Comparison of ENCODE assay signal across 31 mouse cellular contexts in genomic region chr7:142911682-142912081, GRCm38 (mm10). TPM values are rescaled to one million over a fixed set of nuclear protein-coding genes. Genes with fewer than 3 reads are reported as not detected.
"Had no signal": no experiment of that assay in that cellular context is flagged by ENCODE, and none has a peak within 500 bp of the region (broad histone marks: within the 10 kb centered on the region; RNA-seq: fewer than 3 reads in every experiment).

No protein-coding gene starts in this region.

- H3K4me3 ChIP-seq: embryonic facial prominence, embryonic 10.5 days; embryonic facial prominence, embryonic 12.5 days; embryonic facial prominence, embryonic 13.5 days; embryonic facial prominence, embryonic 15.5 days; erythroblast, embryonic 14.5 days; forebrain, embryonic 10.5 days; forebrain, embryonic 12.5 days; forebrain, embryonic 13.5 days; forebrain, embryonic 15.5 days; gastrocnemius, adult 2 months; heart, adult 2 months had no signal

- H3K27ac ChIP-seq: embryonic facial prominence, embryonic 10.5 days; embryonic facial prominence, embryonic 12.5 days; embryonic facial prominence, embryonic 13.5 days; embryonic facial prominence, embryonic 15.5 days; forebrain, embryonic 10.5 days; forebrain, embryonic 12.5 days; forebrain, embryonic 13.5 days; forebrain, embryonic 15.5 days; gastrocnemius, adult 2 months; heart, adult 2 months had no signal

- H3K9ac ChIP-seq: embryonic facial prominence, embryonic 12.5 days; embryonic facial prominence, embryonic 13.5 days; embryonic facial prominence, embryonic 15.5 days; forebrain, embryonic 12.5 days; forebrain, embryonic 13.5 days; forebrain, embryonic 15.5 days; forebrain, postnatal 0 days had no signal

- H3K4me1 ChIP-seq: embryonic facial prominence, embryonic 13.5 days; embryonic facial prominence, embryonic 15.5 days had no signal

- H3K36me3 ChIP-seq: embryonic facial prominence, embryonic 10.5 days; embryonic facial prominence, embryonic 12.5 days; embryonic facial prominence, embryonic 13.5 days; embryonic facial prominence, embryonic 15.5 days; forebrain, embryonic 10.5 days; forebrain, embryonic 12.5 days; forebrain, embryonic 15.5 days had no signal

- H3K4me2 ChIP-seq: embryonic facial prominence, embryonic 12.5 days; embryonic facial prominence, embryonic 13.5 days; embryonic facial prominence, embryonic 15.5 days; forebrain, embryonic 12.5 days; forebrain, embryonic 13.5 days; forebrain, embryonic 15.5 days had no signal

- DNase-seq: cerebellum, adult 2 months; cerebellum, adult 8-10 months; cerebellum, adult 9-10 months; cerebellum, postnatal 10 days; cerebellum, postnatal 14 days; cerebellum, postnatal 25 days; cerebellum, postnatal 36 days; embryo, embryonic 11 days; forebrain, postnatal 0 days; gastrocnemius, adult 2 months; gastrocnemius, postnatal 10 days; gastrocnemius, postnatal 14 days; gastrocnemius, postnatal 25 days; gastrocnemius, postnatal 36 days; heart, adult 11 months; heart, adult 18-20 months; heart, adult 2 months had no signal

- H3K9me3 ChIP-seq: embryonic facial prominence, embryonic 10.5 days; embryonic facial prominence, embryonic 12.5 days; embryonic facial prominence, embryonic 13.5 days; embryonic facial prominence, embryonic 15.5 days; forebrain, embryonic 10.5 days; forebrain, embryonic 12.5 days; forebrain, embryonic 13.5 days; forebrain, embryonic 15.5 days had no signal

- ATAC-seq: forebrain, embryonic 13.5 days; forebrain, embryonic 14.5 days; forebrain, embryonic 15.5 days; forebrain, embryonic 16.5 days; forebrain, postnatal 0 days had no signal

- H3K27me3 ChIP-seq: embryonic facial prominence, embryonic 13.5 days; embryonic facial prominence, embryonic 15.5 days; forebrain, embryonic 15.5 days had no signal

RNA-seq across cellular contexts. Expression of gene Th, which starts 19.2 kb away (rescaled TPM):
- total RNA-seq: gastrocnemius, postnatal 36 days; heart, adult 18-20 months; heart, adult 2 months; heart, adult 8-10 months had no signal
- polyA plus RNA-seq: erythroblast, embryonic 14.5 days had no signal

RNA-seq across cellular contexts. Expression of gene Ascl2, which starts 57.4 kb away (rescaled TPM):
- total RNA-seq: forebrain, postnatal 0 days; gastrocnemius, adult 18-20 months; gastrocnemius, adult 2 months; gastrocnemius, adult 8-10 months; gastrocnemius, postnatal 10 days; gastrocnemius, postnatal 14 days; gastrocnemius, postnatal 25 days; gastrocnemius, postnatal 36 days; heart, adult 18-20 months; heart, adult 2 months; heart, adult 8-10 months had no signal
